Mouse (Mus musculus): ENCODE measurements around the gene 4921517D22Rik. TPM values are rescaled to one million over a fixed set of nuclear protein-coding genes. Genes with fewer than 3 reads are reported as not detected.

Gene 4921517D22Rik
- total and polyA plus RNA-seq, 2 experiments, result not detected

- Histone ChIP-seq H3K79me2 (ENCODE audit: control insufficient read depth, insufficient read depth, low read length) (no peaks in the 10 kb centered on the region), H3K9ac (ENCODE audit: low read depth, low read length) (no peak overlapping the region), H3K4me1 (ENCODE audit: control insufficient read depth, insufficient read depth, low read length) (no peaks in the 10 kb centered on the region), H3K27me3 (ENCODE audit: control insufficient read depth, insufficient read depth, low read length) (no peaks in the 10 kb centered on the region), H3K27ac (replicated peaks; ENCODE audit: insufficient read depth, low read depth, low read length) (no peak overlapping the region), H3K36me3 (ENCODE audit: control insufficient read depth, insufficient read depth, low read length) (no peaks in the 10 kb centered on the region), H3K4me3 (ENCODE audit: insufficient read depth, low read depth, low read length) (no peak overlapping the region)
- WGBS, result 95% methylated on average over 8 of the region's 8 CpGs
- TF ChIP-seq POLR2A (IDR thresholded peaks at IDR 0.05; ENCODE audit: extremely low read depth, insufficient read depth, low read length) (no peak), CTCF (IDR thresholded peaks at IDR 0.05; ENCODE audit: low read depth, low read length) (no peak)
- DNase-seq (ENCODE audit: extremely low read depth, low read depth, low spot score), result no peak
Measured at GRCm38 (mm10) chr13:59699131-59699530, 5.2 kb upstream of the 4921517D22Rik start.

DNA sequence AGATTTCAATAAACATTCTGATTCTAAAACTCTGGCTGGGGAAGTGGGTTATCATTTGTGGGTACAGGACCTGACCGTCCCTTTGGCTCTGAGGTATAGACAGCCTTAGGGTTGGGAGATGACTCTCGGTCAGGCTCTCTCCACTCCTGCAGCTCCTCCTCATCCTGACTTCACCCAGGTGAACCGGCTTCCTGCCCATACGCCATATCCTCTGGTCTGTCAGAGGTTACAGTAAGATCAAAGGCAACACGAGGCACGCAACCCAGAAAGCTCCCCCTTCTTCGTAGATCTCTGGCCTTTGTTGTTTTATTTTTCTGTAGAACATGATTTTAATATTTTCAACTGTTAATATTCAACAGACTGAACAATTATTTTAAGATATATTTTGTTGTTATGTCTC, 1.9 kb upstream of the 4921517D22Rik start:
- DNase-seq (ENCODE audit: extremely low read depth, low read depth, low spot score), result no peak
- WGBS, result 90% methylated on average over 7 of the region's 7 CpGs
- Histone ChIP-seq H3K9ac (ENCODE audit: low read depth, low read length) (no peak overlapping the region), H3K79me2 (ENCODE audit: control insufficient read depth, insufficient read depth, low read length) (no peaks in the 10 kb centered on the region), H3K4me3 (ENCODE audit: insufficient read depth, low read depth, low read length) (no peak overlapping the region), H3K36me3 (ENCODE audit: control insufficient read depth, insufficient read depth, low read length) (no peaks in the 10 kb centered on the region), H3K27me3 (ENCODE audit: control insufficient read depth, insufficient read depth, low read length) (no peaks in the 10 kb centered on the region), H3K4me1 (ENCODE audit: control insufficient read depth, insufficient read depth, low read length) (no peaks in the 10 kb centered on the region), H3K27ac (replicated peaks; ENCODE audit: insufficient read depth, low read depth, low read length) (no peak overlapping the region)
- no peak for TF ChIP-seq POLR2A (IDR thresholded peaks at IDR 0.05; ENCODE audit: extremely low read depth, insufficient read depth, low read length)
- no peak for TF ChIP-seq CTCF (IDR thresholded peaks at IDR 0.05; ENCODE audit: low read depth, low read length)

DNA sequence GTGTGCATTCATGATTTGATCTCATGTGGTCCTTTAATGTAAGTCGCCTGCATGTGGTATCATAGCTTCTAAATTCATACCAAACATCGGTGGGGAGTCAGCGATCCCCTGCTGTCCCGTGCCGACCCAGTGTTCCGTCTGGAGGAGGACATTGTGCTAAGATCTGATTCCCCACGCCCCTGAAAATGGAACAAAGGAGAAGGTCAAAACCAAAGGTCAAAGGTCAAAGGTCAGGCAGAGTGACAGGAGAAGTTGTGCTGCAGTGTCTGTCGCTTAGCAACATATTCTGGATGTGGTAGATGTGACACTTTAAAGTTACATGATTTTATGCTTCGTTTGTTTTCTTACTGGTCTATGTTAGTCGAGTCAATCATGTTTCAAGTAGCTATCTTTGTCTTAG, 2.4 kb downstream of the 4921517D22Rik start:
- TF ChIP-seq POLR2A (IDR thresholded peaks at IDR 0.05; ENCODE audit: extremely low read depth, insufficient read depth, low read length) (no peak), CTCF (IDR thresholded peaks at IDR 0.05; ENCODE audit: low read depth, low read length) (no peak)
- WGBS, result 78% methylated on average over 10 of the region's 10 CpGs

GRCm38 (mm10) chr13:59690576-59690975, 3.3 kb downstream of the 4921517D22Rik start:
- DNase-seq (ENCODE audit: extremely low read depth, low read depth, low spot score), result no peak
- WGBS, result 86% methylated on average over 7 of the region's 7 CpGs
- no peak for TF ChIP-seq CTCF (IDR thresholded peaks at IDR 0.05; ENCODE audit: low read depth, low read length)
- no peak for TF ChIP-seq POLR2A (IDR thresholded peaks at IDR 0.05; ENCODE audit: extremely low read depth, insufficient read depth, low read length)

More for the DNA sequence above, 2.4 kb downstream of the 4921517D22Rik start:
- no peaks in the 10 kb centered on the region for H3K79me2 ChIP-seq (ENCODE audit: control insufficient read depth, insufficient read depth, low read length)
- H3K36me3 ChIP-seq (ENCODE audit: control insufficient read depth, insufficient read depth, low read length), result no peaks in the 10 kb centered on the region
- H3K27me3 ChIP-seq (ENCODE audit: control insufficient read depth, insufficient read depth, low read length), result no peaks in the 10 kb centered on the region
- no peak overlapping the region for H3K27ac ChIP-seq (replicated peaks; ENCODE audit: insufficient read depth, low read depth, low read length)
- H3K4me1 ChIP-seq (ENCODE audit: control insufficient read depth, insufficient read depth, low read length), result no peaks in the 10 kb centered on the region
- H3K4me3 ChIP-seq (ENCODE audit: insufficient read depth, low read depth, low read length), result no peak overlapping the region
- no peak overlapping the region for H3K9ac ChIP-seq (ENCODE audit: low read depth, low read length)
- no peak for DNase-seq (ENCODE audit: extremely low read depth, low read depth, low spot score)

DNA sequence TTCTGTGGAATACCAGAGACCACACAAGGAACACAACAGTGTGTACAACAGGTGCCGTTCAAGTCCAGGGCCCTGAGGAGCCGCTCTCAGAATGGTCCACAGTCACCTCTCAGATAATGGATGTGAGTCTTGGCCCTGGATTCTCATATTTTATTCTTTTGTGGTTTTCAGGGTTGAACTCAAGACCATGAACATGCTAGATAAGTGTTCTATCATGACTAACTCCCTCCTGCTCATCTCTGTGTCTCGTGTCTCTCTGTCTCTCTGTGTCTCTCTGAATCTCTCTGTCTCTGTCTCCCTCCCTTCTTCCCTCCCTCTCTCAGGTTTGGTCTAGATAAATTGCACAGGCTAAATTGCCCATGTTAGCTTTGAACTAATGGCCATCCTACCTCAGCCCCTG, 4.1 kb downstream of the 4921517D22Rik start:
- TF ChIP-seq CTCF (IDR thresholded peaks at IDR 0.05; ENCODE audit: low read depth, low read length) (no peak), POLR2A (IDR thresholded peaks at IDR 0.05; ENCODE audit: extremely low read depth, insufficient read depth, low read length) (no peak)
- Histone ChIP-seq H3K4me1 (ENCODE audit: control insufficient read depth, insufficient read depth, low read length) (no peaks in the 10 kb centered on the region), H3K27me3 (ENCODE audit: control insufficient read depth, insufficient read depth, low read length) (no peaks in the 10 kb centered on the region), H3K4me3 (ENCODE audit: insufficient read depth, low read depth, low read length) (no peak overlapping the region), H3K79me2 (ENCODE audit: control insufficient read depth, insufficient read depth, low read length) (no peaks in the 10 kb centered on the region), H3K9ac (ENCODE audit: low read depth, low read length) (no peak overlapping the region), H3K27ac (replicated peaks; ENCODE audit: insufficient read depth, low read depth, low read length) (no peak overlapping the region), H3K36me3 (ENCODE audit: control insufficient read depth, insufficient read depth, low read length) (no peaks in the 10 kb centered on the region)
- WGBS, result 97% methylated on average over 3 of the region's 3 CpGs
- no peak for DNase-seq (ENCODE audit: extremely low read depth, low read depth, low spot score)

More at GRCm38 (mm10) chr13:59690576-59690975, 3.3 kb downstream of the 4921517D22Rik start:
- Histone ChIP-seq H3K27ac (replicated peaks; ENCODE audit: insufficient read depth, low read depth, low read length) (no peak overlapping the region), H3K4me3 (ENCODE audit: insufficient read depth, low read depth, low read length) (no peak overlapping the region), H3K4me1 (ENCODE audit: control insufficient read depth, insufficient read depth, low read length) (no peaks in the 10 kb centered on the region), H3K9ac (ENCODE audit: low read depth, low read length) (no peak overlapping the region), H3K79me2 (ENCODE audit: control insufficient read depth, insufficient read depth, low read length) (no peaks in the 10 kb centered on the region), H3K27me3 (ENCODE audit: control insufficient read depth, insufficient read depth, low read length) (no peaks in the 10 kb centered on the region), H3K36me3 (ENCODE audit: control insufficient read depth, insufficient read depth, low read length) (no peaks in the 10 kb centered on the region)

DNA sequence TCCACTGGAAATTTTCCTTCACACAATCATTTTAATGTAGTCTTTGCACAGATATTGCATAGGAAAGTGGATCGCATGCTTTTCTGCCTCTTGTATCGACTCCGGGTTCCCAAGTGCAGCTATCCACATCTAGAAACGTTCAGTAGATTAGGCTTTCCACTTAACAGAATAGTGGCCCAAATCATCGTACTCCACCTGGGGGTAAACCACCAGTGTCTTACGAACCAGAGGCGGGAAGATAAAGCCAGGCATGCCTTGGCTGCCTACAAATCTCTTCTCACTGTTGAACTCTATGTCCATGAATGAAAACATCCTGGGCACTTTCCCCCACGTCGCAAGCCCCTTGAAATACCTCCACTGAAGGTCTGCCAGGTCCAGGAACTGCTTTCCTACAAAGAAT, 4.6 kb downstream of the 4921517D22Rik start:
- Histone ChIP-seq H3K36me3 (ENCODE audit: control insufficient read depth, insufficient read depth, low read length) (no peaks in the 10 kb centered on the region), H3K4me3 (ENCODE audit: insufficient read depth, low read depth, low read length) (no peak overlapping the region), H3K27ac (replicated peaks; ENCODE audit: insufficient read depth, low read depth, low read length) (no peak overlapping the region), H3K4me1 (ENCODE audit: control insufficient read depth, insufficient read depth, low read length) (no peaks in the 10 kb centered on the region), H3K27me3 (ENCODE audit: control insufficient read depth, insufficient read depth, low read length) (no peaks in the 10 kb centered on the region), H3K79me2 (ENCODE audit: control insufficient read depth, insufficient read depth, low read length) (no peaks in the 10 kb centered on the region), H3K9ac (ENCODE audit: low read depth, low read length) (no peak overlapping the region)
- WGBS, result 90% methylated on average over 9 of the region's 9 CpGs
- TF ChIP-seq CTCF (IDR thresholded peaks at IDR 0.05; ENCODE audit: low read depth, low read length) (no peak), POLR2A (IDR thresholded peaks at IDR 0.05; ENCODE audit: extremely low read depth, insufficient read depth, low read length) (no peak)
- no peak for DNase-seq (ENCODE audit: extremely low read depth, low read depth, low spot score)

Measured in liver, adult 2 months (tissue).